Mouse (Mus musculus) ES-E14 (cell line): ENCODE measurements around the gene Nod2.

Source experiments
- CHD2 ChIP-seq: IDR thresholded peaks from 2 replicates; pipeline ENCODE4 v1.6.1; 2014; ENCODE audit warnings: mild to moderate bottlenecking, low read depth, low read length, inconsistent platforms
- HCFC1 ChIP-seq: IDR thresholded peaks from 2 replicates; pipeline ENCODE4 v1.6.1; 2012; ENCODE audit warnings: low read length, inconsistent platforms, borderline replicate concordance; ENCODE audit not compliant: insufficient read depth
- MAFK ChIP-seq: IDR thresholded peaks from 2 replicates; pipeline ENCODE4 v1.6.1; 2014; ENCODE audit warnings: mild to moderate bottlenecking, low read depth, low read length, inconsistent platforms; ENCODE audit not compliant: insufficient read depth
- ZC3H11A ChIP-seq: IDR thresholded peaks from 2 replicates; pipeline ENCODE4 v1.6.1; 2012; ENCODE audit warnings: low read depth, mild to moderate bottlenecking, inconsistent platforms, low read length, borderline replicate concordance
- ZNF384 ChIP-seq: IDR thresholded peaks from 2 replicates; pipeline ENCODE4 v1.6.1; 2012; ENCODE audit warnings: low read depth, low read length, inconsistent platforms

DNA sequence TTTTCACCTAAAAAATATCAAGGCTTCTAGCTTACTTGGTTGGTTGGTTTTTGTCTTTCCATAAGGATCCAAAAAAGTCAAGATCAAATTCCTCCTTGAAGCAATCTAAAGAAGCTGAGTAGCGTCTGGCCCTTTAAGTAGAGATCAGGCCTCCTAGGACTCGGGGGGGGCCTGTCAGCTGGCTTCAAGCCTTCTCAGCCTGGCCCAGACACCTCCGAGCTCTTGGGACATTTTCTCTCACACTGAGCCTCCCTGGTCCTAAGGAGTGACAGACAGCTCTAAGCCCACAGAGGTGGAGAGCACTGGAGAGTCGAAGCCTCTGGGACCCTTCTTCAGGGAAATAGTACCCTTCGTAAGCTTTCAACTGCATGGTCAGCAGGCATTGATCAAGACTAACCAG is 48.5 kb upstream of the Nod2 start:
- no peak for TF ChIP-seq CHD2
- TF ChIP-seq HCFC1: no peak
- TF ChIP-seq ZC3H11A: no peak
- no peak for TF ChIP-seq MAFK
- no peak for TF ChIP-seq ZNF384
